Mouse (Mus musculus): ENCODE data around the gene Ankrd33b. TPM values are rescaled to one million over a fixed set of nuclear protein-coding genes. Genes with fewer than 3 reads are reported as not detected.

Ankrd33b gene
- total RNA-seq, 1 experiment = 3.8 TPM

DNA sequence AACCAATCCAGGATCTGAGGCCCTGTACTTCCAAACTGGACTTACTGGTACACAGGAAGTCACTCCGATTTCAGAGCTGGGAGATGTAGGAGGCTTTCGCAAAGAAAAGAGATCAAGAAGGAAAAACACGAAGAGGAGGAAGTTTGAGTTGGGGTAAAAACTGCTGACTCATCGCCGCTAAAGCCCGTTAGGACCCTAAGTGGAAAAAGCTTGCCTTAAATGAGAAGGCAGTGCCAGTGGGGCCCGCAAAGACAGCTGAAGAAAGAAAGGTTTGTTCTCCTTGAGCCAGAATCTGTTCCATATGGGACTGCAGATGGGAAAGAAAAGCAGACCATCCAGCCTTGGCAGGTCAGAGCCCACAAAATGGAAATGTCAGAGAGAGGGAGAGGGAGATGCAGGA, 118.6 kb downstream of the Ankrd33b start:
- Histone ChIP-seq H3K36me3 (ENCODE audit: control insufficient read depth, insufficient read depth, low read length, poor library complexity, severe bottlenecking) (no peaks in the 10 kb centered on the region), H3K4me1 (ENCODE audit: control insufficient read depth in 2 of 2, insufficient read depth in 2 of 2, low read length in 2 of 2, poor library complexity in 1 of 2) (peaks cover 3 to 6% of the 10 kb centered on the region in 2 experiments; a peak in 2 of 4 replicates), H3K4me3 (ENCODE audit: insufficient read depth in 1 of 2, low read depth in 1 of 2, low read length in 2 of 2, poor library complexity in 1 of 2, severe bottlenecking in 1 of 2) (no peak overlapping the region), H3K9ac (ENCODE audit: insufficient read depth, low read depth, low read length, poor library complexity, severe bottlenecking) (no peak overlapping the region), H3K9me3 (ENCODE audit: control insufficient read depth, insufficient read depth, low read depth, low read length) (no peaks in the 10 kb centered on the region), H3K27ac (ENCODE audit: insufficient read depth, low read depth, low read length, poor library complexity, severe bottlenecking) (no peak overlapping the region)
- in situ Hi-C loops (cut with MboI; ENCODE audit: low sequenced_read_pairs in 2 of 2, unreplicated experiment in 2 of 2) = no loop called here
- peak; percentile 95 for TF ChIP-seq MAFK (IDR thresholded peaks at IDR 0.05; ENCODE audit: insufficient read depth, low read depth, low read length)
- TF ChIP-seq HCFC1 (IDR thresholded peaks at IDR 0.05; ENCODE audit: borderline replicate concordance, insufficient read depth, low read length) = no peak
- no peak for TF ChIP-seq ZNF384 (IDR thresholded peaks at IDR 0.05; ENCODE audit: low read depth, low read length)
- DNase-seq (ENCODE audit: low read depth, low spot score) = no peak

- in situ Hi-C loops (cut with MboI; ENCODE audit: low sequenced_read_pairs in 2 of 2, unreplicated experiment in 2 of 2) = no loop called here
- Histone ChIP-seq H3K4me1 (ENCODE audit: control insufficient read depth in 2 of 2, insufficient read depth in 2 of 2, low read length in 2 of 2, poor library complexity in 1 of 2) (peaks cover 3 to 6% of the 10 kb centered on the region in 2 experiments; a peak in 2 of 4 replicates), H3K27ac (ENCODE audit: insufficient read depth, low read depth, low read length, poor library complexity, severe bottlenecking) (no peak overlapping the region), H3K9ac (ENCODE audit: insufficient read depth, low read depth, low read length, poor library complexity, severe bottlenecking) (no peak overlapping the region), H3K36me3 (ENCODE audit: control insufficient read depth, insufficient read depth, low read length, poor library complexity, severe bottlenecking) (no peaks in the 10 kb centered on the region), H3K4me3 (ENCODE audit: insufficient read depth in 1 of 2, low read depth in 1 of 2, low read length in 2 of 2, poor library complexity in 1 of 2, severe bottlenecking in 1 of 2) (no peak overlapping the region), H3K9me3 (ENCODE audit: control insufficient read depth, insufficient read depth, low read depth, low read length) (no peaks in the 10 kb centered on the region)
- DNase-seq (ENCODE audit: low read depth, low spot score) = no peak
- no peak for TF ChIP-seq MAFK (IDR thresholded peaks at IDR 0.05; ENCODE audit: insufficient read depth, low read depth, low read length)
- no peak for TF ChIP-seq CHD2 (IDR thresholded peaks at IDR 0.05; ENCODE audit: low read depth, low read length)
- no peak for TF ChIP-seq ZC3H11A (IDR thresholded peaks at IDR 0.05; ENCODE audit: borderline replicate concordance, low read depth, low read length)
- no peak for TF ChIP-seq ZNF384 (IDR thresholded peaks at IDR 0.05; ENCODE audit: low read depth, low read length)
- no peak for TF ChIP-seq HCFC1 (IDR thresholded peaks at IDR 0.05; ENCODE audit: borderline replicate concordance, insufficient read depth, low read length)
These were observed 120.5 kb downstream of the Ankrd33b start for GRCm38 (mm10) chr15:31247035-31247434.

DNA sequence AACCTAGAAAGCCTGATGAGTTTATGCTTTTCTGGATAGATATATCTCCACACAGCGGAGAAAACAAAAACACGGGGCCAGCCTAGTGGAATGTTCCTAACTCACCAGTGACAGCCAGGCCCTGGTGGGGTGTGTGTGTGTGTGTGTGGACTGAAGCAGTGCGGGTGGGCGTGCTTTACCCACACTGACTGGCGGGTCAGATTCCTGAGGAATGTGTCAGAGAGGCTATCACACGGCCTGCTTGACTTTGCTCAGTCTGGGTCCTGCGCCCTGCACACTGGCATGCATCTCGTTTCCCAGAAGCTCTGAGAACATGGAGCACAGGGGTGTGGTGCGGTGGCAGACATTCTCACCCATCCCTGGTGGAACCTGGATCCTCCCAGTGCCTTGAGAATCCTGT, 121.6 kb downstream of the Ankrd33b start:
- peaks cover 3 to 6% of the 10 kb centered on the region in 2 experiments; a peak in 2 of 4 replicates for H3K4me1 ChIP-seq (ENCODE audit: control insufficient read depth in 2 of 2, insufficient read depth in 2 of 2, low read length in 2 of 2, poor library complexity in 1 of 2)
- no peaks in the 10 kb centered on the region for H3K9me3 ChIP-seq (ENCODE audit: control insufficient read depth, insufficient read depth, low read depth, low read length)
- no peak overlapping the region for H3K9ac ChIP-seq (ENCODE audit: insufficient read depth, low read depth, low read length, poor library complexity, severe bottlenecking)
- H3K27ac ChIP-seq (ENCODE audit: insufficient read depth, low read depth, low read length, poor library complexity, severe bottlenecking) = no peak overlapping the region
- no peaks in the 10 kb centered on the region for H3K36me3 ChIP-seq (ENCODE audit: control insufficient read depth, insufficient read depth, low read length, poor library complexity, severe bottlenecking)
- in situ Hi-C loops (cut with MboI; ENCODE audit: low sequenced_read_pairs in 2 of 2, unreplicated experiment in 2 of 2) = no loop called here
- peak overlapping the region in 1 of 2 experiments; percentile 28; a peak in 2 of 4 replicates for H3K4me3 ChIP-seq (ENCODE audit: insufficient read depth in 1 of 2, low read depth in 1 of 2, low read length in 2 of 2, poor library complexity in 1 of 2, severe bottlenecking in 1 of 2)
- DNase-seq (ENCODE audit: low read depth, low spot score) = no peak
- TF ChIP-seq ZC3H11A (IDR thresholded peaks at IDR 0.05; ENCODE audit: borderline replicate concordance, low read depth, low read length) (no peak), CHD2 (IDR thresholded peaks at IDR 0.05; ENCODE audit: low read depth, low read length) (no peak), MAFK (IDR thresholded peaks at IDR 0.05; ENCODE audit: insufficient read depth, low read depth, low read length) (no peak), HCFC1 (IDR thresholded peaks at IDR 0.05; ENCODE audit: borderline replicate concordance, insufficient read depth, low read length) (no peak), ZNF384 (IDR thresholded peaks at IDR 0.05; ENCODE audit: low read depth, low read length) (no peak)

DNA sequence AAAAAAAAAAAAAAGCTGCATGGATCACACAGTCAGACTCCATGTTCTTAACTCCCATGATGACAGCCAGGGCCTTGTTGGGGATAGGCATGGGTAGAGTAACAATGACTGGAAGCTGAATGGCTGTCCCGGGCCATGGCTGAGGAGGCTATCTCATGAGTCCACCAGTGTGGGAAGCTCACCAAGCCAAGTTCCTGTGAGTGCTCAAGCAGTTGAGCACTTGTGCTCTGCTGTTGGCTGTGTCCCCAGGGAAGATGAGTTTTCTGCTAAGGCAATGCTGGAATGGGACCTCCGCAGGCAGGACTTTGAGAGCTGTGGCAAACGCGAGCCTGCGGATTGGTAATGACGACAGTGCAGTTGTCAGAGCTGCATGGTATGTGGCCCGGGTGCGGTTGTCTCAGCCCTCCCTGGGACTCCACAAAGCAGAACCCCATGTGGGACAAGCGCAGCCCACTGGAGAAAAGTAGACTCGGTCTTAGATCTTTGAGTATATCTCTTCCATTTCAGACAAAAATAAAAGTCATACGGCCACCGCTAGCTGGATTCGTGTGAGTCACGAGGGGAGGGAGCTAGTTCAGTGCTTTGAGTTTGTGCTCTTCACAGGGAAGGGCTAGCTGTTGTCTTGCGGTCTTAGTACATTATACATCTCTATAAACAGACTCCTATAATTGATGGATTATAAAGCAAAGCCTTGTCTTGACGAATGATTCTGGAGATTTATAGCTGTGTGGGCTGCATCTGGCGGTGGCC, 122.7 kb downstream of the Ankrd33b start:
- Histone ChIP-seq H3K9me3 (ENCODE audit: control insufficient read depth, insufficient read depth, low read depth, low read length) (no peaks in the 10 kb centered on the region), H3K4me1 (ENCODE audit: control insufficient read depth in 2 of 2, insufficient read depth in 2 of 2, low read length in 2 of 2, poor library complexity in 1 of 2) (peaks cover 3 to 6% of the 10 kb centered on the region in 2 experiments; a peak in 2 of 4 replicates), H3K9ac (ENCODE audit: insufficient read depth, low read depth, low read length, poor library complexity, severe bottlenecking) (no peak overlapping the region), H3K36me3 (ENCODE audit: control insufficient read depth, insufficient read depth, low read length, poor library complexity, severe bottlenecking) (no peaks in the 10 kb centered on the region), H3K27ac (ENCODE audit: insufficient read depth, low read depth, low read length, poor library complexity, severe bottlenecking) (no peak overlapping the region), H3K4me3 (ENCODE audit: insufficient read depth in 1 of 2, low read depth in 1 of 2, low read length in 2 of 2, poor library complexity in 1 of 2, severe bottlenecking in 1 of 2) (no peak overlapping the region)
- in situ Hi-C loops (cut with MboI; ENCODE audit: low sequenced_read_pairs in 2 of 2, unreplicated experiment in 2 of 2) = no loop called here
- no peak for DNase-seq (ENCODE audit: low read depth, low spot score)
- TF ChIP-seq MAFK (IDR thresholded peaks at IDR 0.05; ENCODE audit: insufficient read depth, low read depth, low read length) (no peak), HCFC1 (IDR thresholded peaks at IDR 0.05; ENCODE audit: borderline replicate concordance, insufficient read depth, low read length) (no peak), ZNF384 (IDR thresholded peaks at IDR 0.05; ENCODE audit: low read depth, low read length) (no peak), ZC3H11A (IDR thresholded peaks at IDR 0.05; ENCODE audit: borderline replicate concordance, low read depth, low read length) (no peak), CHD2 (IDR thresholded peaks at IDR 0.05; ENCODE audit: low read depth, low read length) (no peak)

All from ES-E14 (cell line).